Mouse (Mus musculus) MEL (cell line): Measurements from ENCODE around the gene Asb8. TPM values are rescaled to one million over a fixed set of nuclear protein-coding genes. Genes with fewer than 3 reads are reported as not detected.
A peak's percentile ranks its signal among the peaks of the same experiment; 100 is the strongest.

Source experiments
- DNase-seq: peaks from one replicate; pipeline ENCODE4 v3.0.0; 2011; ENCODE audit warnings: low read depth, low spot score
- H3K27ac ChIP-seq: 2 replicates; pipeline ENCODE4 v1.5.1; 2012; ENCODE audit warnings: low read depth, mild to moderate bottlenecking, control low read depth, low read length, moderate library complexity; ENCODE audit not compliant: control insufficient read depth
- H3K27me3 ChIP-seq, 2 experiments: fragments of 150-350 bp in 1 of 2; sonication (generic) in 1 of 2; 2 replicates each; pipeline ENCODE4 v1.6.1; 2012; ENCODE audit warnings: low read length in 2 of 2, mild to moderate bottlenecking in 2 of 2, improper control_type of control experiment in 1 of 2, moderate library complexity in 1 of 2; ENCODE audit not compliant: insufficient read depth in 2 of 2, control insufficient read depth in 1 of 2
- H3K36me3 ChIP-seq, 2 experiments: 2 replicates each; pipeline ENCODE4 v1.6.1; 2012 to 2014; ENCODE audit warnings: low read length in 2 of 2, improper control_type of control experiment in 1 of 2, inconsistent platforms in 1 of 2, mild to moderate bottlenecking in 1 of 2; ENCODE audit not compliant: insufficient read depth in 2 of 2, control insufficient read depth in 1 of 2
- H3K4me1 ChIP-seq, 2 experiments: fragments of 150-350 bp in 1 of 2; sonication (generic) in 1 of 2; 2 replicates each; pipeline ENCODE4 v1.6.1; 2012; ENCODE audit warnings: low read length in 2 of 2, improper control_type of control experiment in 1 of 2, mild to moderate bottlenecking in 1 of 2; ENCODE audit not compliant: insufficient read depth in 2 of 2, control insufficient read depth in 1 of 2
- H3K4me3 ChIP-seq, 2 experiments: fragments of 150-350 bp in 1 of 2; sonication (generic) in 1 of 2; 2 replicates each; pipeline ENCODE4 v1.5.1; 2012; ENCODE audit warnings: low read depth in 2 of 2, low read length in 2 of 2, mild to moderate bottlenecking in 2 of 2, moderate library complexity in 2 of 2, control low read depth in 1 of 2, improper control_type of control experiment in 1 of 2; ENCODE audit not compliant: control insufficient read depth in 1 of 2, insufficient read depth in 1 of 2
- H3K79me2 ChIP-seq: 2 replicates; pipeline ENCODE4 v1.6.1; 2012; ENCODE audit warnings: mild to moderate bottlenecking, low read length, moderate library complexity; ENCODE audit not compliant: control insufficient read depth, poor library complexity, insufficient read depth
- H3K9ac ChIP-seq: 2 replicates; pipeline ENCODE4 v1.6.1; 2012; ENCODE audit warnings: low read depth, mild to moderate bottlenecking, control low read depth, low read length, moderate library complexity; ENCODE audit not compliant: control insufficient read depth, poor library complexity, severe bottlenecking
- H3K9me3 ChIP-seq: fragments of 150-350 bp; sonication (generic); replicated peaks from 2 replicates; pipeline ENCODE4 v1.6.1; 2012; ENCODE audit warnings: mild to moderate bottlenecking, low read length, improper control_type of control experiment, moderate library complexity; ENCODE audit not compliant: insufficient read depth
- E2F4 ChIP-seq: IDR thresholded peaks from 2 replicates; pipeline ENCODE4 v1.6.1; 2011; ENCODE audit warnings: low read depth, low read length, improper control_type of control experiment, borderline replicate concordance
- ELF1 ChIP-seq: IDR thresholded peaks from 2 replicates; pipeline ENCODE4 v1.6.1; 2014; ENCODE audit warnings: low read depth, mild to moderate bottlenecking, inconsistent platforms, low read length, improper control_type of control experiment, moderate library complexity
- EP300 ChIP-seq, 2 experiments: IDR thresholded peaks; 2 replicates each; pipeline ENCODE4 v1.6.1; 2011; ENCODE audit warnings: improper control_type of control experiment in 2 of 2, low read length in 2 of 2, low read depth in 1 of 2, mild to moderate bottlenecking in 1 of 2
- ETS1 ChIP-seq: IDR thresholded peaks from 2 replicates; pipeline ENCODE4 v1.6.1; 2012; ENCODE audit warnings: low read depth, mild to moderate bottlenecking, inconsistent platforms, low read length, improper control_type of control experiment, moderate library complexity
- GATA1 ChIP-seq: IDR thresholded peaks from 2 replicates; pipeline ENCODE4 v1.6.1; 2011; ENCODE audit warnings: low read depth, low read length, improper control_type of control experiment
- HCFC1 ChIP-seq: IDR thresholded peaks from 2 replicates; pipeline ENCODE4 v1.6.1; 2012; ENCODE audit warnings: low read depth, mild to moderate bottlenecking, inconsistent platforms, low read length, improper control_type of control experiment, moderate library complexity
- JUND ChIP-seq: IDR thresholded peaks from 2 replicates; pipeline ENCODE4 v1.6.1; 2011; ENCODE audit warnings: low read depth, mild to moderate bottlenecking, improper control_type of control experiment, low read length
- KAT2A ChIP-seq: conservative IDR thresholded peaks from 2 replicates; pipeline ENCODE4 v1.6.1; 2012; ENCODE audit warnings: low read depth, low read length, improper control_type of control experiment, inconsistent platforms
- MAFK ChIP-seq: IDR thresholded peaks from 2 replicates; pipeline ENCODE4 v1.6.1; 2011; ENCODE audit warnings: low read depth, mild to moderate bottlenecking, low read length, improper control_type of control experiment, borderline replicate concordance
- MAX ChIP-seq: IDR thresholded peaks from 2 replicates; pipeline ENCODE4 v1.6.1; 2011; ENCODE audit warnings: low read length, improper control_type of control experiment
- MAZ ChIP-seq: IDR thresholded peaks from 2 replicates; pipeline ENCODE4 v1.6.1; 2012; ENCODE audit warnings: low read depth, mild to moderate bottlenecking, inconsistent platforms, low read length, improper control_type of control experiment
- MEF2A ChIP-seq: IDR thresholded peaks from 2 replicates; pipeline ENCODE4 v1.6.1; 2014; ENCODE audit warnings: low read depth, mild to moderate bottlenecking, inconsistent platforms, low read length, improper control_type of control experiment; ENCODE audit not compliant: poor library complexity, insufficient replicate concordance, severe bottlenecking; ENCODE audit errors: extremely low read depth
- MXI1 ChIP-seq: IDR thresholded peaks from 2 replicates; pipeline ENCODE4 v1.6.1; 2011; ENCODE audit warnings: mild to moderate bottlenecking, low read depth, low read length, improper control_type of control experiment
- MYB ChIP-seq: IDR thresholded peaks from 2 replicates; pipeline ENCODE4 v1.6.1; 2011; ENCODE audit warnings: mild to moderate bottlenecking, low read depth, low read length, improper control_type of control experiment
- MYC ChIP-seq: IDR thresholded peaks from 2 replicates; pipeline ENCODE4 v1.6.1; 2011; ENCODE audit warnings: low read depth, mild to moderate bottlenecking, low read length, improper control_type of control experiment, moderate library complexity
- NELFE ChIP-seq: IDR thresholded peaks from 2 replicates; pipeline ENCODE4 v1.6.1; 2011; ENCODE audit warnings: low read depth, low read length, improper control_type of control experiment
- NRF1 ChIP-seq: IDR thresholded peaks from 2 replicates; pipeline ENCODE4 v1.6.1; 2014; ENCODE audit warnings: low read depth, mild to moderate bottlenecking, inconsistent platforms, low read length, improper control_type of control experiment, moderate library complexity; ENCODE audit not compliant: poor library complexity, insufficient read depth, severe bottlenecking
- POLR2A ChIP-seq, 2 experiments: IDR thresholded peaks; 2 replicates each; pipeline ENCODE4 v1.6.1; 2011 to 2012; ENCODE audit warnings: low read length in 2 of 2, mild to moderate bottlenecking in 2 of 2, control low read depth in 1 of 2, improper control_type of control experiment in 1 of 2, low read depth in 1 of 2, moderate library complexity in 1 of 2; ENCODE audit not compliant: control insufficient read depth in 1 of 2, insufficient read depth in 1 of 2, poor library complexity in 1 of 2
- POLR2AphosphoS2 ChIP-seq: IDR thresholded peaks from 2 replicates; pipeline ENCODE4 v1.6.1; 2011; ENCODE audit warnings: low read length, improper control_type of control experiment
- RCOR1 ChIP-seq: IDR thresholded peaks from 2 replicates; pipeline ENCODE4 v1.6.1; 2012; ENCODE audit warnings: low read depth, mild to moderate bottlenecking, inconsistent platforms, low read length, improper control_type of control experiment
- SIN3A ChIP-seq: IDR thresholded peaks from 2 replicates; pipeline ENCODE4 v1.6.1; 2012; ENCODE audit warnings: low read length, improper control_type of control experiment, inconsistent platforms
- SMC3 ChIP-seq: IDR thresholded peaks from 2 replicates; pipeline ENCODE4 v1.6.1; 2011; ENCODE audit warnings: low read depth, low read length, improper control_type of control experiment
- TBP ChIP-seq: IDR thresholded peaks from 2 replicates; pipeline ENCODE4 v1.8.0; 2011; ENCODE audit warnings: low read depth, low read length, improper control_type of control experiment
- UBTF ChIP-seq: IDR thresholded peaks from 2 replicates; pipeline ENCODE4 v1.6.1; 2012; ENCODE audit warnings: low read depth, mild to moderate bottlenecking, inconsistent platforms, low read length, improper control_type of control experiment, moderate library complexity, borderline replicate concordance; ENCODE audit not compliant: insufficient read depth
- USF2 ChIP-seq, 2 experiments: IDR thresholded peaks; 2 replicates each; pipeline ENCODE4 v1.6.1; 2011 to 2012; ENCODE audit warnings: improper control_type of control experiment in 2 of 2, low read length in 2 of 2, borderline replicate concordance in 1 of 2, inconsistent platforms in 1 of 2, low read depth in 1 of 2, mild to moderate bottlenecking in 1 of 2; ENCODE audit not compliant: insufficient read depth in 1 of 2
- ZC3H11A ChIP-seq: IDR thresholded peaks from 2 replicates; pipeline ENCODE4 v1.6.1; 2012; ENCODE audit warnings: low read depth, mild to moderate bottlenecking, inconsistent platforms, low read length, improper control_type of control experiment
- ZKSCAN1 ChIP-seq: IDR thresholded peaks from 2 replicates; pipeline ENCODE4 v1.6.1; 2012; ENCODE audit warnings: low read depth, mild to moderate bottlenecking, inconsistent platforms, low read length, improper control_type of control experiment, moderate library complexity
- ZMIZ1 ChIP-seq: IDR thresholded peaks from 2 replicates; pipeline ENCODE4 v1.6.1; 2012; ENCODE audit warnings: low read depth, mild to moderate bottlenecking, inconsistent platforms, low read length, improper control_type of control experiment, moderate library complexity
- ZNF384 ChIP-seq: IDR thresholded peaks from 2 replicates; pipeline ENCODE4 v1.6.1; 2012; ENCODE audit warnings: low read depth, mild to moderate bottlenecking, inconsistent platforms, low read length, improper control_type of control experiment
- polyA plus RNA-seq, 2 experiments: library from polyadenylated mRNA; stranded (reverse) in 1 of 2; unstranded in 1 of 2; fragments of >175 nt in 1 of 2; fragments of >200 nt in 1 of 2; gene quantifications; 2 replicates each; pipeline versions ENCODE4 v1.2.1 to v1.2.4; 2012; ENCODE audit warnings: low replicate concordance in 2 of 2, low read depth in 1 of 2; ENCODE audit not compliant: insufficient read length in 2 of 2, insufficient read depth in 1 of 2, missing spikeins in 1 of 2
- total RNA-seq: library from RNA; depleted of rRNA; stranded (reverse); fragments of 300-350 nt; gene quantifications from 2 replicates; pipeline ENCODE4 v1.2.3, GENCODE M21; 2012

Gene Asb8
- total and polyA plus RNA-seq, 3 experiments, result 33.1 to 38.2 TPM; not detected in 1

- Histone ChIP-seq H3K36me3 (peaks cover 0 to 6% of the 10 kb centered on the region in 2 experiments; a peak in 2 of 4 replicates), H3K4me1 (peaks cover 6 to 11% of the 10 kb centered on the region in 2 experiments; a peak in 3 of 4 replicates), H3K79me2 (peaks cover 9% of the 10 kb centered on the region), H3K4me3 (no peak overlapping the region), H3K27me3 (peaks cover 0 to 1% of the 10 kb centered on the region in 2 experiments; a peak in 1 of 4 replicates), H3K9me3 (no peaks in the 10 kb centered on the region), H3K9ac (no peak overlapping the region), H3K27ac (no peak overlapping the region)
- TF ChIP-seq POLR2A (IDR thresholded peaks at IDR 0.05; ENCODE audit: control insufficient read depth in 1 of 2, insufficient read depth in 1 of 2, low read depth in 1 of 2, low read length in 2 of 2, poor library complexity in 1 of 2) (no peak), HCFC1 (no peak), TBP (no peak), ZMIZ1 (no peak), MYC (no peak), MXI1 (no peak), POLR2AphosphoS2 (no peak)
- no peak for DNase-seq
Observed at GRCm38 (mm10) chr15:98148356-98148755, 17.1 kb downstream of the Asb8 start.

DNA sequence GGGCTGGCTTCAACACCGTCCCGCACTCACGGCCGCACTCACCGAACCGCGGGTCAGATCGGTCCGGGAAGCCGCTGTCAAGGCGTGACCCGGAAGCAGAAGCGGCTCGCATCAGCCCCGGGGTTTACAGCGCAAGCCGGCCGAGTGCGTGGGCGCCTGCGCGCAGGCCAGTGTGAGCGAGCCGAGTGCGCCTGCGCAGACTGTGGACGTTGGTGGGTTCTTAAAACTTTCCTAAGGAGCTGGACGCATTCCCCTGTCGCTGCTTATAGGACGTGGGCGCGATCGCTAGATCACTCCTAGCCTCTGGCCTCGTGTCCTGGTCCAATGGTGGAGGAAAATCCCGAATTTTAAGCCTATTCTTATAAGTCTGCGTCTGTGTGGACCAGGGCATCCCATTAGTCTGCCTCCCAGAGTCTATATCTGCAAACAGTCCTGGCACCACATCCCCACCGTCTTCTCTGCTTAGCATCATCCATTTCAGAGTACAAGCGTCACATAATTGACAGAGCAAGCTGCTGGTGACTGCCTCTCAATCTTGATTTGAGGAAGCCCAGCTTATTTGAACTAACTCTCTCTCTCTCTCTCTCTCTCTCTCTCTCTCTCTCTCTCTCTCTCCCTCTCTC, 19.8 kb downstream of the Asb8 start:
- H3K36me3 ChIP-seq, result peaks cover 5 to 6% of the 10 kb centered on the region in 2 experiments
- H3K79me2 ChIP-seq, result peaks cover 9% of the 10 kb centered on the region
- H3K4me3 ChIP-seq, result peak overlapping the region; percentile 54 to 57
- H3K4me1 ChIP-seq, result peaks cover 6 to 11% of the 10 kb centered on the region in 2 experiments; a peak in 3 of 4 replicates
- H3K9me3 ChIP-seq, result no peaks in the 10 kb centered on the region
- H3K27me3 ChIP-seq, result peaks cover 0 to 1% of the 10 kb centered on the region in 2 experiments; a peak in 1 of 4 replicates
- DNase-seq, result peak; percentile 99
- peak overlapping the region; percentile 76 for H3K9ac ChIP-seq
- peak overlapping the region; percentile 64 for H3K27ac ChIP-seq
- TF ChIP-seq EP300 (IDR thresholded peaks at IDR 0.05; ENCODE audit: low read depth in 1 of 2, low read length in 2 of 2), result peak in 1 of 2 experiments; percentile 47; a peak in 2 of 4 replicates
- TF ChIP-seq ZKSCAN1, result no peak
- no peak for TF ChIP-seq MEF2A
- no peak for TF ChIP-seq ETS1
- TF ChIP-seq ZC3H11A, result no peak
- no peak; the same call in 1 of the 2 replicates for TF ChIP-seq RCOR1
- peak; percentile 95 for TF ChIP-seq POLR2AphosphoS2
- TF ChIP-seq SMC3, result peak; percentile 8; the same call in 1 of the 2 replicates
- peak; percentile 86 for TF ChIP-seq TBP
- TF ChIP-seq MAZ, result peak; percentile 9; the same call in 1 of the 2 replicates
- no peak for TF ChIP-seq MYB
- TF ChIP-seq JUND, result peak; percentile 99
- TF ChIP-seq UBTF, result no peak
- TF ChIP-seq POLR2A (IDR thresholded peaks at IDR 0.05; ENCODE audit: control insufficient read depth in 1 of 2, insufficient read depth in 1 of 2, low read depth in 1 of 2, low read length in 2 of 2, poor library complexity in 1 of 2), result peak; percentile 87 to 99
- TF ChIP-seq NELFE, result peak; percentile 97
- TF ChIP-seq ELF1, result peak; percentile 86
- no peak for TF ChIP-seq MAFK
- TF ChIP-seq KAT2A, result peak; percentile 65; the same call in 1 of the 2 replicates
- peak; percentile 88; the same call in 1 of the 2 replicates for TF ChIP-seq SIN3A
- no peak for TF ChIP-seq GATA1
- TF ChIP-seq E2F4, result no peak
- no peak for TF ChIP-seq ZNF384
- peak; percentile 91 for TF ChIP-seq NRF1
- TF ChIP-seq MYC, result no peak
- TF ChIP-seq USF2 (IDR thresholded peaks at IDR 0.05; ENCODE audit: borderline replicate concordance in 1 of 2, insufficient read depth in 1 of 2, low read depth in 1 of 2, low read length in 2 of 2), result no peak
- TF ChIP-seq MAX, result peak; percentile 69; the same call in 1 of the 2 replicates
